Mouse (Mus musculus) adrenal gland, adult 10 weeks (tissue): Measurements from ENCODE around the gene Shoc2. TPM values are rescaled to one million over a fixed set of nuclear protein-coding genes. Genes with fewer than 3 reads are reported as not detected.

Experiments used
- polyA plus RNA-seq: library from polyadenylated mRNA; stranded (reverse); fragments of 350-450 nt; fragmentation: Illumina TruSeq; extraction: RNeasy Lipid Tissue Mini Kit (QIAGEN cat#74804); gene quantifications from one replicate; pipeline ENCODE4 v1.2.3, GENCODE M21; 2014; ENCODE audit warnings: low read depth, low replicate concordance

The Shoc2 gene
- 147 TPM for polyA plus RNA-seq

DNA sequence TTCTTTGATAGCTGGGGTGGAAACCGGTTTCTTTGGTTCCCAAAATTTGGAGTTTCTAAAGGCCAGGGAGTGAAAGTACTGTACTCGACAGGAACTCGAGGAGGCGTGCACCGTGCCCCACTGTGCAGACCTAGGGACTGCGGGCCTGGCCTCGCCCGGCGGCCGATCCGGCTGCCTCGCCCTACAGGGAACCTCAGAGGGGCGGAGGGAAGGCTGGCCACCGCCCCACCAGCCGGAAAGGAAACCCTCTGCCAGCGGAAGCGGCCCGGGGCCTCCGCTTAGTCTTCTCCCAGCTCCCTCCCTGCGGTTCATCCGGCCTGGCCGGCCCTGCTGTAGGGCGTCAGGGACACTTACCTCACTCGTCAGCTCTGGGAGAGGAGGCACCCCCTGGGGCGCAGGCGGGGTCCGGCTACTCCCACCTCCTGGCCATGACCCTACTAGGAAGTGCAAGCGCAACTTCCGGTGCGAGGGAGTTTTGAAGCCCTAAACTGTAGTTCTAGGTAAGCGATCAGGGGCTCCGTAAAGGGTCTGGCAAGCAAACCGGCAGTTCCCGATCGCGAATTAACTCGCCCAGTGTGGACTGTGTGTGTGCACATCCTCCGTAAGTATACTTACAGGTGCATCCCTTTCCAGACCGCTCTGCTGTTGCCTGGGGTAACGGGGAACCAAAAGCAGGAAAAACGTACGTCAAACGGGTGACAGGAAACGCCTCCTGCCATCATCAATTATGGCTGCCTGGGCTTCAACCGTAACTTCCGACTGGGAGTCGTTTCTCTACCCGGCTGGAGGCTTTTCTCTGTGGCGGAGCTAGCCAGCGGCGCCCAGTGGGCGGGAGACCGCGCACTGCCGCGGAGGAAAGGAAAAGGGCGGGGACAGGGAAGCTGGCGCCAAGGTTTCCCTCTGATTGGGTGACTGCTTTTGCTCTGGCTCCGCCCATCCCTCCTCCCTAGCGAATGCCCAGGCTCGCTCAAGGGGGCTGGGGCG, at the start of gene Shoc2, which contains the start of gene Bbip1:
TSS of gene Shoc2 (plus strand) at position 505 of the 984 bp plus-strand sequence.
TSS of gene Bbip1 (minus strand) at position 826 of the 984 bp plus-strand sequence.

DNA sequence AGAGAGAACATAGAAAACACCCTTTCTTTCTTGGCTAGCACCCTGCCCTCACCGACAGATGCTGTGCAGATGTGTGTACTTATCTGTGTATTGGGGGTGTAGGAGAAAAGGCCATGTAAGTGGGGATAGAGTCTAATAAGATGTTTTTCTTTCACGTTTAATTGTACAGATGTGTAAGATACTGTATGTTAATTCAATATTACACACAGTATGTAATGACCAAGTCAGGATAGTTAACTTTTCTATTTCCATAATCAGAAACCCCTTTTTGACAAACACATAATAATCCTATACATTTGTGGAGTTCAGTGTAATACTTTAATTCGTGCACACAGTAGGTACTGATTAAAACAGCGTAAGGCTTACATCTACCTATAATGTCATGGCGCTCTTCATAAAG, 99.7 kb downstream of the Shoc2 start, which contains the start of gene Adra2a:
TSS of gene Adra2a (plus strand) at position 301 of the 400 bp plus-strand sequence.

Other genes with a start within 250 kb of the Shoc2 start
- 196 TPM for gene Pdcd4, start 52.1 kb upstream of the Shoc2 start, polyA plus RNA-seq
- 84.7 TPM for gene Bbip1, start 321 bp downstream of the Shoc2 start, polyA plus RNA-seq
- not detected for gene Adra2a, start 99.8 kb downstream of the Shoc2 start, polyA plus RNA-seq